Mouse (Mus musculus) spleen, adult 2 months (tissue): ENCODE measurements at regions not wholly inside any gene's neighbourhood (a gene's known extent, or its start where the extent isn't known, plus 50 kb on each side); places are given as distances from the start of the nearest gene placed in this dataset.

Experiments used
- CTCF ChIP-seq: fragments of 200-500 bp; IDR thresholded peaks from 2 replicates; pipeline ENCODE4 v1.5.1; 2011; ENCODE audit warnings: mild to moderate bottlenecking, inconsistent platforms; ENCODE audit not compliant: insufficient read depth, insufficient read length, insufficient replicate concordance; ENCODE audit errors: extremely low read depth
- POLR2A ChIP-seq: fragments of 200-500 bp; IDR thresholded peaks from 2 replicates; pipeline ENCODE4 v1.6.1; 2011; ENCODE audit warnings: low read depth, low read length, inconsistent platforms

DNA sequence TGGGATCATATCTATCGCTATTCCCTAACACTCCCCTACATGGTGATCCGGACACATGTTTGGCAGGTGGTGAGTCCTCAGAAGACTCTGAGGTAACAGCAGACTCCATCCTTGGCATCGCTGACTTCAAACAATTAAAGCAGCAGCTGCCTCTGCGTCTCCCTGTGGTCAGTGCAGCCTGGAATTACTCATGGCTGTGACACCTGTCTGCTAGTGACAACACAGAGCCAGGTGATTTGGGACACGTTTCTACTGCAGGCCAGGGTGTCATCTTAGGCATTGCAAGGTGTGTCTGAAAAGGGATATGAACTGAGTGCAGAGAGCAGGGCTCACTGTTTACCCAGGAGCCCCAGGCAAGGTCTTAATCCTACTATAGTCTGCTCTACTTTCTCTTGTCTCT, 58.8 kb upstream of the Errfi1 start:
- TF ChIP-seq CTCF (no peak), POLR2A (no peak)
